Comparison of ENCODE assay signal across 9 mouse cellular contexts in the genomic region with DNA sequence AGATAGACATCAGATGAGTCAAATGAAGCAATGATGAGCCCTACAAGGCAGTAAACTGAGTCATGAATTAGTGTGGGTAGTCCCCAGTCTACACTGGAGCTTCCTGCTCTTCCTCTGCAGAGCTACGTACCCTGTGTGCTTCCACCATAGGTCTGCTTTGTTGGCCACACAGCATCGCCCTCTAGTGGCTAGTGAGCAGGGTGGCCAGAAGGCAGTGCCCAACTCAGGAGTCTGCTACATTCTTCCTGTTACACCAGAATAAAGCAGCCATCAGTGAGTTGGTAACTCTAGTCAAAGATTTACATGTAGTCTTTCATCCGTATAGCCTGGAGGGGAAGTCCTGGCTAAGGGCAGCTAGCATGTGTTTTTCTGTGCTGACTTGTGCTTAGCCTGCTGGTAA. TPM values are rescaled to one million over a fixed set of nuclear protein-coding genes. Genes with fewer than 3 reads are reported as not detected.
DNase-seq lines count a peak whose midpoint lies in the region; ATAC-seq and TF ChIP-seq lines count a peak whose summit lies in the region.
"Had no signal": no experiment of that assay in that cellular context is flagged by ENCODE, and none has a peak within 500 bp of the region (broad histone marks: within the 10 kb centered on the region; RNA-seq: fewer than 3 reads in every experiment).

No protein-coding gene starts in this region.

- peak; percentile 93 for TF ChIP-seq CTCF in liver, embryonic 14.5 days (IDR thresholded peaks at IDR 0.05; ENCODE audit: low read depth)
- TF ChIP-seq CTCF in testis, adult 2 months (IDR thresholded peaks at IDR 0.05; ENCODE audit: control insufficient read depth, insufficient read depth, insufficient replicate concordance, low read depth, low read length): peak; percentile 93; the same call in 1 of the 2 replicates

- no peak overlapping the region for H3K9ac ChIP-seq in liver, embryonic 14.5 days (replicated peaks)

- TF ChIP-seq EP300 in liver, embryonic 14.5 days (IDR thresholded peaks at IDR 0.05; ENCODE audit: low read depth): no peak

- H3K4me2 ChIP-seq in liver, embryonic 14.5 days (ENCODE audit: low read depth): no peak overlapping the region

- H3K4me3 ChIP-seq in liver, embryonic 14.5 days (ENCODE audit: insufficient read depth in 1 of 2, low read depth in 2 of 2, low read length in 2 of 2): no peak overlapping the region
- no peak overlapping the region for H3K4me3 ChIP-seq in testis, adult 2 months (ENCODE audit: control insufficient read depth, low read depth, low read length)
- H3K4me3 ChIP-seq: myocyte had no signal

- TF ChIP-seq POLR2A in testis, adult 2 months (IDR thresholded peaks at IDR 0.05; ENCODE audit: control insufficient read depth, low read depth, low read length): no peak

- peak; percentile 85 for DNase-seq in A20 (ENCODE audit: low read depth, low spot score)
- peak; percentile 80 for DNase-seq in embryo, embryonic 11 days
- DNase-seq in heart, adult 8-10 months (ENCODE audit: low spot score): peak; percentile 70
- DNase-seq in kidney, adult 9 months: peak; percentile 93
- DNase-seq in liver, embryonic 14.5 days (ENCODE audit: low read depth in 3 of 3, low spot score in 3 of 3): no peak
- DNase-seq in neural tube, embryonic 10.5 days (ENCODE audit: extremely low spot score, low spot score): peak; percentile 62

- H3K9me3 ChIP-seq in liver, embryonic 14.5 days (ENCODE audit: control insufficient read depth, low read length): no peaks in the 10 kb centered on the region

- no peaks in the 10 kb centered on the region; the same call in 1 of the 2 replicates for H3K36me3 ChIP-seq in liver, embryonic 14.5 days (replicated peaks; ENCODE audit: control insufficient read depth, insufficient read depth, low read depth)
- H3K36me3 ChIP-seq in testis, adult 2 months (ENCODE audit: control insufficient read depth, insufficient read depth, low read length): no peaks in the 10 kb centered on the region; the same call in 1 of the 2 replicates

- 21% methylated on average over 3 of the region's 3 CpGs for WGBS in liver, embryonic 14.5 days (ENCODE audit: insufficient replicate concordance)

- peak; percentile 88 for ATAC-seq in activated CD4-positive, CD25-positive, alpha-beta regulatory T cell, adult 4 months
- ATAC-seq in liver, embryonic 14.5 days (ENCODE audit: insufficient read depth): peak; percentile 40; the same call in 1 of the 2 replicates

- no peaks in the 10 kb centered on the region for H3K27me3 ChIP-seq in liver, embryonic 14.5 days (ENCODE audit: control insufficient read depth, insufficient read depth, low read length)
- no peaks in the 10 kb centered on the region for H3K27me3 ChIP-seq in testis, adult 2 months (ENCODE audit: control insufficient read depth, insufficient read depth, low read length)

- H3K27ac ChIP-seq in liver, embryonic 14.5 days: no peak overlapping the region
- no peak overlapping the region for H3K27ac ChIP-seq in testis, adult 2 months (ENCODE audit: control insufficient read depth, insufficient read depth, low read depth, low read length)

- H3K4me1 ChIP-seq in liver, embryonic 14.5 days (replicated peaks; ENCODE audit: control insufficient read depth in 2 of 2, insufficient read depth in 2 of 2, low read length in 1 of 2): peaks cover 0 to 15% of the 10 kb centered on the region in 2 experiments; a peak in 2 of 4 replicates
- no peaks in the 10 kb centered on the region for H3K4me1 ChIP-seq in testis, adult 2 months (ENCODE audit: control insufficient read depth, insufficient read depth, low read length)

RNA-seq across cellular contexts. Expression of gene Acvr1b, which starts 24.4 kb away (rescaled TPM):
- polyA plus RNA-seq in activated CD4-positive, CD25-positive, alpha-beta regulatory T cell, adult 4 months (2017; shearing (Covaris generic)): 1 to 10 TPM; 3.5 to 3.6 TPM
- 10 to 100 TPM; 12.1 to 14.7 (median 13.9) TPM for total RNA-seq in heart, adult 8-10 months (2022)
- polyA plus RNA-seq in liver, embryonic 14.5 days (2012; rRNA removed): 3.2 and 3.4 TPM in 2 replicates
- 1.3 and 2.0 TPM in 2 replicates for polyA plus RNA-seq in liver, embryonic 14.5 days (2014; fragmentation: Nextera tagmentation; extraction: Ambion mirVana)
- 15.2 and 16.7 TPM in 2 replicates for polyA plus RNA-seq in testis, adult 2 months (2012; rRNA removed)

RNA-seq across cellular contexts. Expression of gene Grasp, which starts 25.8 kb away (rescaled TPM):
- not detected for polyA plus RNA-seq in activated CD4-positive, CD25-positive, alpha-beta regulatory T cell, adult 4 months (2017; shearing (Covaris generic))
- total RNA-seq in heart, adult 8-10 months (2022): 10 to 100 TPM in 1 of 4 experiments, 1 to 10 TPM in 3; 7.6 to 10.2 (median 9.5) TPM
- polyA plus RNA-seq in liver, embryonic 14.5 days (2012; rRNA removed): 0.50 and 0.73 TPM in 2 replicates
- 0.13 and 0.27 TPM in 2 replicates for polyA plus RNA-seq in liver, embryonic 14.5 days (2014; fragmentation: Nextera tagmentation; extraction: Ambion mirVana)
- polyA plus RNA-seq in testis, adult 2 months (2012; rRNA removed): 1.8 and 1.9 TPM in 2 replicates

RNA-seq across cellular contexts. Expression of gene Nr4a1, which starts 55.9 kb away (rescaled TPM):
- polyA plus RNA-seq in activated CD4-positive, CD25-positive, alpha-beta regulatory T cell, adult 4 months (2017; shearing (Covaris generic)): 10 to 100 TPM; 37.5 to 92.8 TPM
- 10 to 100 TPM in 3 of 4 experiments, 1 to 10 TPM in 1; 7.0 to 23.9 (median 12.6) TPM for total RNA-seq in heart, adult 8-10 months (2022)
- polyA plus RNA-seq in liver, embryonic 14.5 days (2012; rRNA removed): 0.42 and 0.48 TPM in 2 replicates
- 0.19 and 0.23 TPM in 2 replicates for polyA plus RNA-seq in liver, embryonic 14.5 days (2014; fragmentation: Nextera tagmentation; extraction: Ambion mirVana)
- polyA plus RNA-seq in testis, adult 2 months (2012; rRNA removed): 51.4 TPM in 2 replicates

Comparison
In these comparisons a context has a peak if more than half of its experiments do, and no peak if none do; other contexts are left out.
1. DNase-seq: peak in A20 (single experiment), embryo, embryonic 11 days (single experiment), heart, adult 8-10 months (single experiment), kidney, adult 9 months (single experiment) and neural tube, embryonic 10.5 days (single experiment); none in liver, embryonic 14.5 days (0 of 3).
2. RNA of gene Nr4a1, which starts 55.9 kb away (polyA plus RNA-seq): 37.5 to 92.8 TPM in activated CD4-positive, CD25-positive, alpha-beta regulatory T cell, adult 4 months and 51.4 TPM in testis, adult 2 months; 0.19 to 0.48 TPM in liver, embryonic 14.5 days; every median in the first group is over 10 times any median in the second.